Mouse (Mus musculus) mouse embryonic stem cell (cell line): ENCODE results near the gene Elane.

Source experiments
- in situ Hi-C, 2 experiments: fragments of 300-500 bp; cut with MboI; formaldehyde crosslinking; loops; 1 replicate in 1 of 2; 3 replicates in 1 of 2; pipeline ENCODE4 v1.14.3; 2019 to 2020; ENCODE audit warnings: low sequenced_read_pairs in 2 of 2, low pct_unique_long_range_greater_than_20kb in 1 of 2, mixed read lengths in 1 of 2; ENCODE audit not compliant: unreplicated experiment in 1 of 2

The Elane gene

GRCm38 (mm10) chr10:79886054-79886453, at the start of gene Elane:
Gene Elane, plus strand, starts transcription at chr10:79886247.
- in situ Hi-C loops, result no loop called here

- in situ Hi-C loops, result loop anchor here (10.0 kb wide), 1 partner anchor 88 kb away; the partner anchor contains the start of genes Arid3a (in 2 of the 2) and R3hdm4 (in 2 of the 2)
These were observed 49.1 kb upstream of the Elane start for GRCm38 (mm10) chr10:79836918-79837317.

GRCm38 (mm10) chr10:79838151-79838550, 47.9 kb upstream of the Elane start:
- in situ Hi-C loops, result loop anchor here (10.0 kb wide), 1 partner anchor 87 kb away; the partner anchor contains the start of genes Arid3a (in 2 of the 2) and R3hdm4 (in 2 of the 2)

GRCm38 (mm10) chr10:79840091-79840490, 46.0 kb upstream of the Elane start:
- in situ Hi-C loops, result no loop called here

- in situ Hi-C loops, result no loop called here
These were observed 45.1 kb upstream of the Elane start for GRCm38 (mm10) chr10:79840644-79841551.

GRCm38 (mm10) chr10:79842322-79842721, 43.7 kb upstream of the Elane start:
- in situ Hi-C loops, result no loop called here

- in situ Hi-C loops, result no loop called here
These were observed 42.6 kb upstream of the Elane start for GRCm38 (mm10) chr10:79843476-79843875.

- in situ Hi-C loops, result no loop called here
These were observed 39.5 kb upstream of the Elane start for GRCm38 (mm10) chr10:79846553-79846952.

- in situ Hi-C loops, result no loop called here
These were observed 36.0 kb upstream of the Elane start for GRCm38 (mm10) chr10:79849941-79850628.

- in situ Hi-C loops, result no loop called here
These were observed 34.4 kb upstream of the Elane start for GRCm38 (mm10) chr10:79851653-79852052.

- in situ Hi-C loops, result no loop called here
These were observed 33.8 kb upstream of the Elane start for GRCm38 (mm10) chr10:79852107-79852789.

GRCm38 (mm10) chr10:79852827-79853226, 33.2 kb upstream of the Elane start:
- in situ Hi-C loops, result no loop called here

- in situ Hi-C loops, result no loop called here
These were observed 32.7 kb upstream of the Elane start for GRCm38 (mm10) chr10:79853392-79853791.

GRCm38 (mm10) chr10:79853860-79854795, 31.9 kb upstream of the Elane start, which contains the start of gene Ptbp1:
Gene Ptbp1, plus strand, starts transcription at chr10:79854427.
- in situ Hi-C loops, result no loop called here

- in situ Hi-C loops, result no loop called here
These were observed 31.1 kb upstream of the Elane start for GRCm38 (mm10) chr10:79854801-79855541.

- in situ Hi-C loops, result no loop called here
These were observed 30.4 kb upstream of the Elane start for GRCm38 (mm10) chr10:79855558-79856184.

GRCm38 (mm10) chr10:79856280-79856679, 29.8 kb upstream of the Elane start:
- in situ Hi-C loops, result no loop called here
